Mouse (Mus musculus) embryonic fibroblast, embryonic 13.5 days (primary cell): ENCODE data around the gene Rarres1.

Experiments used
- CTCF ChIP-seq: IDR thresholded peaks from 2 replicates; pipeline ENCODE4 v1.5.1; 2011; ENCODE audit warnings: mild to moderate bottlenecking, control low read depth, low read length, moderate library complexity, borderline replicate concordance; ENCODE audit not compliant: insufficient read depth
- POLR2A ChIP-seq: IDR thresholded peaks from 2 replicates; pipeline ENCODE4 v1.6.1; 2011; ENCODE audit warnings: low read depth, mild to moderate bottlenecking, control low read depth, low read length, moderate library complexity

DNA sequence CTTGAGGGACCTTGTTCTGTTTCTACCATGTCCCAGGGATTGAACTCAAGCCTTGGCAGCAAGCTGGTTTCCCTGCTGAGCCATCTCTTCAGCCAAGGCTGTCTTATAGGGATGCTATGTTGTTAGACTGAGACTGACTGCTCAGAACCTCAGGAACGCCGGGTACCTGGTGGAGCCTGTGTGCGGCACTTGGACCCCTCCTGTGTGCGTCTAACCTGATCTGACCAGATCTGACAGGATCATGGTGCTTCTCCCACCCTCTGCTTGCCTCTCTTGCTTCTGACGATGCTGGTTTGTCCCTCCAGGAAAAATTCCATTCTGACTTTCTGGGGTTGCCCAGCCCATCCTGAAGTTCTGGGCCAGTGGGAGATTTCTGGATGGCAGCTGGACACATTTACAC is 48.7 kb downstream of the Rarres1 start:
- TF ChIP-seq POLR2A: no peak
- TF ChIP-seq CTCF: no peak
